Mouse (Mus musculus) midbrain, embryonic 13.5 days (tissue): Measurements from ENCODE around the gene Xab2. TPM values are rescaled to one million over a fixed set of nuclear protein-coding genes. Genes with fewer than 3 reads are reported as not detected.
A peak's percentile ranks its signal among the peaks of the same experiment; 100 is the strongest.

Source experiments
- ATAC-seq: fragments of 200-750 bp; cut with Nextera tagmentation; 2 replicates; pipeline ENCODE4 v1.8.0; 2017; ENCODE audit warnings: mild to moderate bottlenecking, moderate TSS enrichment, moderate library complexity
- H3K27ac ChIP-seq: fragments of 300-500 bp; sonication (generic); 2 replicates; pipeline ENCODE4 v1.5.1; 2015; ENCODE audit warnings: inconsistent platforms, mild to moderate bottlenecking, moderate library complexity
- H3K27me3 ChIP-seq: fragments of 300-500 bp; sonication (generic); 2 replicates; pipeline ENCODE4 v1.6.1; 2015; ENCODE audit warnings: mild to moderate bottlenecking, inconsistent platforms
- H3K36me3 ChIP-seq: fragments of 300-500 bp; sonication (generic); 2 replicates; pipeline ENCODE4 v1.6.1; 2015; ENCODE audit warnings: mild to moderate bottlenecking, inconsistent platforms
- H3K4me1 ChIP-seq: fragments of 300-500 bp; sonication (generic); replicated peaks from 2 replicates; pipeline ENCODE4 v1.6.1; 2015; ENCODE audit warnings: inconsistent platforms
- H3K4me2 ChIP-seq: fragments of 300-500 bp; sonication (generic); replicated peaks from 2 replicates; pipeline ENCODE4 v1.6.1; 2015; ENCODE audit warnings: moderate library complexity, mild to moderate bottlenecking, inconsistent platforms
- H3K4me3 ChIP-seq: fragments of 300-500 bp; sonication (generic); replicated peaks from 2 replicates; pipeline ENCODE4 v1.5.1; 2015; ENCODE audit warnings: mild to moderate bottlenecking, inconsistent platforms
- H3K9ac ChIP-seq: fragments of 300-500 bp; sonication (generic); replicated peaks from 2 replicates; pipeline ENCODE4 v1.6.1; 2015; ENCODE audit warnings: mild to moderate bottlenecking, inconsistent platforms
- H3K9me3 ChIP-seq: fragments of 300-500 bp; sonication (generic); 2 replicates; pipeline ENCODE4 v1.6.1; 2016; ENCODE audit warnings: mild to moderate bottlenecking, inconsistent platforms
- WGBS: fragments of 180-500 bp; shearing (Covaris S2); methylation state at CpG from one replicate; pipeline ENCODE4 v1.1.7; 2015; 5-methylcytosine and 5-hydroxymethylcytosine counted together
- polyA plus RNA-seq: library from polyadenylated mRNA; unstranded; fragments of >200 nt; fragmentation: Nextera tagmentation; extraction: Ambion mirVana; gene quantifications from 2 replicates; pipeline ENCODE4 v1.2.1, GENCODE M21; 2015

The Xab2 gene
- polyA plus RNA-seq = 58.6 and 63.2 TPM in 2 replicates

GRCm38 (mm10) chr8:3621199-3621970, at the start of gene Xab2, which contains the start of gene Pet100:
Xab2 (minus strand) TSS chr8:3621316.
Pet100 (plus strand) TSS chr8:3621548.
- under 1% methylated on average over 37 of the region's 37 CpGs for WGBS
- Histone ChIP-seq H3K36me3 (peaks cover 23% of the 10 kb centered on the region), H3K4me3 (peak within 1 kb of the TSS; percentile 90), H3K4me2 (peak within 1 kb of the TSS; percentile 89), H3K9me3 (no peaks in the 10 kb centered on the region), H3K27me3 (no peaks in the 10 kb centered on the region), H3K4me1 (peaks cover 22% of the 10 kb centered on the region), H3K27ac (no peak within 1 kb of the TSS), H3K9ac (peak within 1 kb of the TSS; percentile 81)
- peak; percentile 97 for ATAC-seq

GRCm38 (mm10) chr8:3670388-3670787, 49.3 kb upstream of the Xab2 start:
- Histone ChIP-seq H3K36me3 (no peaks in the 10 kb centered on the region), H3K27ac (no peak overlapping the region), H3K4me2 (no peak overlapping the region), H3K4me3 (no peak overlapping the region), H3K9ac (no peak overlapping the region), H3K9me3 (no peaks in the 10 kb centered on the region), H3K27me3 (no peaks in the 10 kb centered on the region), H3K4me1 (no peaks in the 10 kb centered on the region; the same call in 1 of the 2 replicates)
- 87% methylated on average over 2 of the region's 2 CpGs for WGBS
- ATAC-seq = no peak

GRCm38 (mm10) chr8:3665507-3665906, 44.4 kb upstream of the Xab2 start, which contains the start of gene Mcemp1:
Mcemp1 (plus strand) TSS chr8:3665754.
- WGBS = 78% methylated on average over 6 of the region's 6 CpGs
- Histone ChIP-seq H3K4me3 (no peak within 1 kb of the TSS), H3K27me3 (no peaks in the 10 kb centered on the region), H3K4me2 (no peak within 1 kb of the TSS), H3K9ac (no peak within 1 kb of the TSS), H3K27ac (no peak within 1 kb of the TSS), H3K36me3 (no peaks in the 10 kb centered on the region), H3K4me1 (no peaks in the 10 kb centered on the region), H3K9me3 (no peaks in the 10 kb centered on the region)
- ATAC-seq = no peak

- Histone ChIP-seq H3K4me3 (no peak overlapping the region), H3K9me3 (no peaks in the 10 kb centered on the region), H3K9ac (no peak overlapping the region), H3K27me3 (no peaks in the 10 kb centered on the region), H3K4me1 (no peaks in the 10 kb centered on the region), H3K36me3 (no peaks in the 10 kb centered on the region), H3K27ac (no peak overlapping the region), H3K4me2 (no peak overlapping the region)
- WGBS = 70% methylated on average over 5 of the region's 5 CpGs
- no peak for ATAC-seq
Measured at GRCm38 (mm10) chr8:3664405-3664804, 43.3 kb upstream of the Xab2 start.

- H3K4me3 ChIP-seq = no peak overlapping the region
- 89% methylated on average over 8 of the region's 8 CpGs for WGBS
- H3K27me3 ChIP-seq = no peaks in the 10 kb centered on the region
- no peak overlapping the region for H3K27ac ChIP-seq
- H3K9me3 ChIP-seq = no peaks in the 10 kb centered on the region
- no peak overlapping the region for H3K9ac ChIP-seq
- H3K36me3 ChIP-seq = no peaks in the 10 kb centered on the region
- no peak for ATAC-seq
- H3K4me1 ChIP-seq = peaks cover 9% of the 10 kb centered on the region
- no peak overlapping the region for H3K4me2 ChIP-seq
Measured at GRCm38 (mm10) chr8:3660889-3661288, 39.8 kb upstream of the Xab2 start.

GRCm38 (mm10) chr8:3656725-3657381, 35.7 kb upstream of the Xab2 start:
- Histone ChIP-seq H3K27me3 (no peaks in the 10 kb centered on the region), H3K9ac (0 out of 2 replicates have a peak overlapping the region, but pooled peaks have one; percentile 1), H3K4me1 (peaks cover 9% of the 10 kb centered on the region), H3K27ac (no peak overlapping the region), H3K9me3 (no peaks in the 10 kb centered on the region), H3K4me3 (no peak overlapping the region), H3K36me3 (no peaks in the 10 kb centered on the region), H3K4me2 (peak overlapping the region; percentile 29)
- WGBS = 16% methylated on average over 7 of the region's 7 CpGs
- ATAC-seq = peak; percentile 58; the same call in 1 of the 2 replicates

- no peak within 1 kb of the TSS for H3K4me3 ChIP-seq
- no peak within 1 kb of the TSS for H3K4me2 ChIP-seq
- H3K9me3 ChIP-seq = no peaks in the 10 kb centered on the region
- H3K36me3 ChIP-seq = no peaks in the 10 kb centered on the region
- ATAC-seq = no peak
- no peak within 1 kb of the TSS for H3K27ac ChIP-seq
- H3K9ac ChIP-seq = no peak within 1 kb of the TSS
- H3K27me3 ChIP-seq = no peaks in the 10 kb centered on the region
- 74% methylated on average over 3 of the region's 3 CpGs for WGBS
- H3K4me1 ChIP-seq = peaks cover 9% of the 10 kb centered on the region
Measured at GRCm38 (mm10) chr8:3655526-3655925, 34.4 kb upstream of the Xab2 start, which contains the start of gene Retn. Retn (plus strand) TSS chr8:3655770.

GRCm38 (mm10) chr8:3654726-3655508, 33.8 kb upstream of the Xab2 start:
- no peak overlapping the region for H3K4me3 ChIP-seq
- H3K27ac ChIP-seq = no peak overlapping the region
- no peak for ATAC-seq
- H3K4me1 ChIP-seq = peaks cover 9% of the 10 kb centered on the region
- H3K4me2 ChIP-seq = no peak overlapping the region
- H3K9me3 ChIP-seq = no peaks in the 10 kb centered on the region
- H3K27me3 ChIP-seq = no peaks in the 10 kb centered on the region
- H3K9ac ChIP-seq = no peak overlapping the region
- no peaks in the 10 kb centered on the region for H3K36me3 ChIP-seq
- WGBS = 75% methylated on average over 11 of the region's 11 CpGs

GRCm38 (mm10) chr8:3652845-3653244, 31.7 kb upstream of the Xab2 start:
- H3K27ac ChIP-seq = no peak overlapping the region
- ATAC-seq = no peak
- H3K9ac ChIP-seq = no peak overlapping the region
- H3K27me3 ChIP-seq = no peaks in the 10 kb centered on the region
- peaks cover 9% of the 10 kb centered on the region for H3K4me1 ChIP-seq
- WGBS = 70% methylated on average over 3 of the region's 3 CpGs
- H3K4me3 ChIP-seq = no peak overlapping the region
- no peak overlapping the region for H3K4me2 ChIP-seq
- H3K9me3 ChIP-seq = no peaks in the 10 kb centered on the region
- no peaks in the 10 kb centered on the region for H3K36me3 ChIP-seq

- Histone ChIP-seq H3K4me1 (no peaks in the 10 kb centered on the region), H3K36me3 (no peaks in the 10 kb centered on the region), H3K27me3 (no peaks in the 10 kb centered on the region), H3K4me3 (no peak overlapping the region), H3K4me2 (no peak overlapping the region), H3K9me3 (no peaks in the 10 kb centered on the region), H3K27ac (no peak overlapping the region), H3K9ac (no peak overlapping the region)
- no peak for ATAC-seq
- WGBS = 48% methylated on average over 1 of the region's 1 CpGs
Measured at GRCm38 (mm10) chr8:3648990-3649389, 27.9 kb upstream of the Xab2 start.

- no peaks in the 10 kb centered on the region for H3K36me3 ChIP-seq
- no peak overlapping the region for H3K4me2 ChIP-seq
- H3K27ac ChIP-seq = no peak overlapping the region
- H3K4me3 ChIP-seq = no peak overlapping the region
- H3K27me3 ChIP-seq = no peaks in the 10 kb centered on the region
- WGBS = 73% methylated on average over 2 of the region's 2 CpGs
- no peak for ATAC-seq
- H3K9ac ChIP-seq = no peak overlapping the region
- no peaks in the 10 kb centered on the region for H3K9me3 ChIP-seq
- H3K4me1 ChIP-seq = no peaks in the 10 kb centered on the region
Measured at GRCm38 (mm10) chr8:3648268-3648667, 27.2 kb upstream of the Xab2 start.

- Histone ChIP-seq H3K9ac (no peak overlapping the region), H3K27me3 (no peaks in the 10 kb centered on the region), H3K4me1 (no peaks in the 10 kb centered on the region), H3K9me3 (no peaks in the 10 kb centered on the region), H3K36me3 (no peaks in the 10 kb centered on the region), H3K4me2 (no peak overlapping the region), H3K27ac (no peak overlapping the region), H3K4me3 (no peak overlapping the region)
- ATAC-seq = no peak
- 84% methylated on average over 4 of the region's 4 CpGs for WGBS
Measured at GRCm38 (mm10) chr8:3647561-3647960, 26.4 kb upstream of the Xab2 start.
